8 mouse cellular contexts compared by ENCODE assay signal in genomic region chr3:80913111-80913778, GRCm38 (mm10). TPM values are rescaled to one million over a fixed set of nuclear protein-coding genes. Genes with fewer than 3 reads are reported as not detected.
A peak's percentile ranks its signal among the peaks of the same experiment; 100 is the strongest.
DNase-seq lines count a peak whose midpoint lies in the region; ATAC-seq and TF ChIP-seq lines count a peak whose summit lies in the region.

TSS of gene Glrb (minus strand) at chr3:80913660.

- H3K27ac ChIP-seq in liver, embryonic 14.5 days = no peak within 1 kb of the TSS

- DNase-seq in cerebellum, adult 9-11 months = peak; percentile 74
- peak; percentile 15 to 56 for DNase-seq in frontal cortex, postnatal 10 days (ENCODE audit: low spot score in 2 of 2)
- peak; percentile 43 for DNase-seq in kidney, postnatal 10 days
- DNase-seq in liver, embryonic 14.5 days (ENCODE audit: low read depth in 3 of 3, low spot score in 3 of 3) = no peak
- DNase-seq in right cerebral cortex, adult 18-20 months = peak; percentile 78
- DNase-seq in MN1 (ENCODE audit: low spot score) = no peak

- no peak for TF ChIP-seq EP300 in liver, embryonic 14.5 days (IDR thresholded peaks at IDR 0.05; ENCODE audit: low read depth)

- WGBS in liver, embryonic 14.5 days (ENCODE audit: insufficient replicate concordance) = 2% methylated on average over 72 of the region's 76 CpGs

- TF ChIP-seq CTCF in liver, embryonic 14.5 days (IDR thresholded peaks at IDR 0.05; ENCODE audit: low read depth) = no peak

- peak within 1 kb of the TSS; percentile 54 for H3K4me2 ChIP-seq in liver, embryonic 14.5 days (ENCODE audit: low read depth)

- H3K36me3 ChIP-seq in megakaryocyte, embryonic 14.5 days (replicated peaks; ENCODE audit: low read length) = no peaks in the 10 kb centered on the region
- no peaks in the 10 kb centered on the region for H3K36me3 ChIP-seq in liver, embryonic 14.5 days (replicated peaks; ENCODE audit: control insufficient read depth, insufficient read depth, low read depth)

- H3K4me3 ChIP-seq in megakaryocyte, embryonic 14.5 days (replicated peaks) = peak within 1 kb of the TSS; percentile 83
- H3K4me3 ChIP-seq in liver, embryonic 14.5 days (ENCODE audit: insufficient read depth in 1 of 2, low read depth in 2 of 2, low read length in 2 of 2) = peak within 1 kb of the TSS; percentile 37 to 45

- ATAC-seq in megakaryocyte, adult 5-6 weeks (ENCODE audit: poor library complexity, severe bottlenecking) = no peak
- no peak for ATAC-seq in liver, embryonic 14.5 days (ENCODE audit: insufficient read depth)

- H3K27me3 ChIP-seq in megakaryocyte, embryonic 14.5 days (replicated peaks) = peaks cover 22% of the 10 kb centered on the region
- peaks cover 17% of the 10 kb centered on the region for H3K27me3 ChIP-seq in liver, embryonic 14.5 days (ENCODE audit: control insufficient read depth, insufficient read depth, low read length)

- H3K9me3 ChIP-seq in megakaryocyte, embryonic 14.5 days = peaks cover 6% of the 10 kb centered on the region; the same call in 1 of the 2 replicates
- H3K9me3 ChIP-seq in liver, embryonic 14.5 days (ENCODE audit: control insufficient read depth, low read length) = no peaks in the 10 kb centered on the region

- peaks cover 8% of the 10 kb centered on the region for H3K4me1 ChIP-seq in megakaryocyte, embryonic 14.5 days
- H3K4me1 ChIP-seq in liver, embryonic 14.5 days (replicated peaks; ENCODE audit: control insufficient read depth in 2 of 2, insufficient read depth in 2 of 2, low read length in 1 of 2) = no peaks in the 10 kb centered on the region

- no peak within 1 kb of the TSS for H3K9ac ChIP-seq in liver, embryonic 14.5 days (replicated peaks)

RNA-seq across cellular contexts. Expression of gene Glrb, which starts in this region (rescaled TPM):
- polyA plus RNA-seq in megakaryocyte, embryonic 14.5 days (2012; ENCODE audit: insufficient read depth, low replicate concordance) = not detected in 2 replicates
- total RNA-seq in megakaryocyte, adult 5-6 weeks (2015) = not detected in 2 replicates
- total RNA-seq in megakaryocyte, adult 5-6 weeks (2017) = not detected in 2 replicates
- polyA plus RNA-seq in liver, embryonic 14.5 days (2012; rRNA removed) = 0.05 and 0.07 TPM in 2 replicates
- 0.11 and 0.18 TPM in 2 replicates for polyA plus RNA-seq in liver, embryonic 14.5 days (2014; fragmentation: Nextera tagmentation; extraction: Ambion mirVana)

Comparison
In these comparisons a context has a peak if more than half of its experiments do, and no peak if none do; other contexts are left out.
1. DNase-seq: peak in cerebellum, adult 9-11 months (single experiment), frontal cortex, postnatal 10 days (2 of 2), kidney, postnatal 10 days (single experiment) and right cerebral cortex, adult 18-20 months (single experiment); none in liver, embryonic 14.5 days (0 of 3) and MN1 (single experiment).